Mouse (Mus musculus) kidney, postnatal 0 days (tissue): ENCODE data around the gene Olfr203. TPM values are rescaled to one million over a fixed set of nuclear protein-coding genes. Genes with fewer than 3 reads are reported as not detected.
"Not testable (repeated sequence)": the region's sequence is repeated elsewhere in the genome, so short reads cannot be mapped to it uniquely, and the experiment has no call there.

Source experiments
- ATAC-seq: fragments of 200-750 bp; cut with Nextera tagmentation; replicated peaks from 2 replicates; pipeline ENCODE4 v1.8.0; 2017; ENCODE audit warnings: low read depth, moderate number of reproducible peaks, moderate TSS enrichment, moderate library complexity; ENCODE audit not compliant: low FRiP score
- DNase-seq: peaks from one replicate; pipeline ENCODE4 v3.0.0-alpha.2; 2016; ENCODE audit warnings: low spot score
- H3K27ac ChIP-seq: fragments of 300-500 bp; sonication (generic); 2 replicates; pipeline ENCODE4 v1.5.1; 2014; ENCODE audit warnings: mild to moderate bottlenecking
- H3K27me3 ChIP-seq: fragments of 300-500 bp; sonication (generic); 2 replicates; pipeline ENCODE4 v1.6.1; 2014; ENCODE audit warnings: low read length, mixed read lengths; ENCODE audit not compliant: insufficient read depth
- H3K36me3 ChIP-seq: fragments of 300-500 bp; sonication (generic); 2 replicates; pipeline ENCODE4 v1.6.1; 2014; ENCODE audit warnings: low read length, mixed read lengths; ENCODE audit not compliant: insufficient read depth
- H3K4me1 ChIP-seq: fragments of 300-500 bp; sonication (generic); replicated peaks from 2 replicates; pipeline ENCODE4 v1.6.1; 2014; ENCODE audit warnings: antibody characterized with exemption, low read length, mixed read lengths; ENCODE audit not compliant: insufficient read depth
- H3K4me2 ChIP-seq: fragments of 300-500 bp; sonication (generic); 2 replicates; pipeline ENCODE4 v1.6.1; 2014; ENCODE audit warnings: mild to moderate bottlenecking, low read length, moderate library complexity, mixed read lengths
- H3K4me3 ChIP-seq: fragments of 300-500 bp; sonication (generic); replicated peaks from 2 replicates; pipeline ENCODE4 v1.5.1; 2014; ENCODE audit warnings: low read depth, low read length
- H3K9ac ChIP-seq: fragments of 300-500 bp; sonication (generic); 2 replicates; pipeline ENCODE4 v1.6.1; 2014; ENCODE audit warnings: low read depth, low read length
- H3K9me3 ChIP-seq: fragments of 300-500 bp; sonication (generic); replicated peaks from 2 replicates; pipeline ENCODE4 v1.6.1; 2016; ENCODE audit warnings: low read length, inconsistent platforms, mixed read lengths
- CTCF ChIP-seq: IDR thresholded peaks from 2 replicates; pipeline ENCODE4 v1.5.1; 2016; ENCODE audit warnings: antibody characterized with exemption, low read depth, mild to moderate bottlenecking, moderate library complexity
- WGBS: fragments of 180-500 bp; shearing (Covaris S2); extraction: QIAGEN DNeasy Blood & Tissue Kit; methylation state at CpG from one replicate; pipeline ENCODE4 v1.1.7; 2014; 5-methylcytosine and 5-hydroxymethylcytosine counted together
- polyA plus RNA-seq: library from polyadenylated mRNA; unstranded; fragments of >200 nt; fragmentation: Nextera tagmentation; extraction: Ambion mirVana; gene quantifications from 2 replicates; pipeline ENCODE4 v1.2.1, GENCODE M21; 2015

Gene Olfr203
- polyA plus RNA-seq, 1 experiment from 2014 or later, result not detected

GRCm38 (mm10) chr16:59318148-59318547 lies 19.5 kb downstream of the Olfr203 start, which contains the start of gene Olfr204:
TSS of gene Olfr204 (minus strand) at chr16:59318248.
- TF ChIP-seq CTCF, result no peak
- ATAC-seq (no peak), DNase-seq (no peak)
- H3K36me3 ChIP-seq, result no peaks in the 10 kb centered on the region
- H3K27me3 ChIP-seq, result no peaks in the 10 kb centered on the region
- H3K4me2 ChIP-seq, result no peak within 1 kb of the TSS
- no peaks in the 10 kb centered on the region for H3K4me1 ChIP-seq
- H3K4me3 ChIP-seq, result no peak within 1 kb of the TSS
- H3K9me3 ChIP-seq, result no peaks in the 10 kb centered on the region
- H3K9ac ChIP-seq, result no peak within 1 kb of the TSS
- no peak within 1 kb of the TSS for H3K27ac ChIP-seq

GRCm38 (mm10) chr16:59323262-59323661 lies 24.6 kb downstream of the Olfr203 start:
- WGBS, result 69% methylated on average over 1 of the region's 1 CpGs
- ATAC-seq, result not testable (repeated sequence)

DNA sequence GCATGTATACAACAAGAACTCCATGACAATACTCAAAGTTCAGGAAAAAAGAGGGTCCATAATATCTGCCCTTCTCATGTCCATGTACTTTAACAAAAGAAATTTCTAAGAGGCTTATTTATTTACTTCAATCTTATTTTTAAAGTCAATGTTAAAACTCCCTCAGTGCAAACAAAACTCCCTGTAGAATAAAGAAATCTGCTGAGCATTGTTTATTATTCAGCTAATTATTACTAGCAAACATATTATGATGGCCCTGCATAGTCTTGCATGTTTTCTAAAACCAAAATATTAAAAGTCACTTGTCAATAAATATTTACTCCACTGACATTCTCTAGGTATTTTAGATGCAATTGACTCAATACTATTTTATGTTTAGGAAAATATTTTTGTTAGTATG lies 32.4 kb downstream of the Olfr203 start, which contains the start of gene Olfr205:
Gene Olfr205 (minus strand): TSS at position 101 of the 400 bp plus-strand sequence.
- DNase-seq (no peak), ATAC-seq (no peak)
- Histone ChIP-seq H3K4me2 (no peak within 1 kb of the TSS), H3K27me3 (no peaks in the 10 kb centered on the region), H3K4me3 (no peak within 1 kb of the TSS), H3K9ac (no peak within 1 kb of the TSS), H3K36me3 (no peaks in the 10 kb centered on the region), H3K9me3 (no peaks in the 10 kb centered on the region), H3K27ac (no peak within 1 kb of the TSS), H3K4me1 (no peaks in the 10 kb centered on the region)
- TF ChIP-seq CTCF, result no peak

More at GRCm38 (mm10) chr16:59323262-59323661, 24.6 kb downstream of the Olfr203 start:
- not testable (repeated sequence) for H3K4me1 ChIP-seq, H3K4me2 ChIP-seq, H3K36me3 ChIP-seq, DNase-seq, H3K4me3 ChIP-seq, H3K27me3 ChIP-seq, H3K27ac ChIP-seq, H3K9me3 ChIP-seq, H3K9ac ChIP-seq

DNA sequence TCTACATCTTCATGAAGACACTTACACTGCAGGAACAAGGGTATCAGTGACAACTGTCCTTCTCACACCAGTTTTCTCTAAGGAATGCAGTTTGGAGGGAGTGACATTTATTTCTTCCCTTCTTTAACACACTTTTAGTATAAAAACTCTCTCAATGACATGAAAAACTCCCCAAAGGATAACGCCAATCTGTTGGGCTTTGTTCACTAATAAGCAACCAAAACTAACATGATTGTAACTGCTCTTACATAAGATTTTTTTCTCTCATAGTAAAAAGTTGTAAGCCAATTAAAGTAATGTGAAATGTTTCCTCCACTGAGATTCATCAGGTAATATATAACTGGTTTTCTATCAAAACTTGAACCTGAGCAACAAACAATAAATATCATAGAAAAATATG lies 50.5 kb downstream of the Olfr203 start, which contains the start of gene Olfr206:
Gene Olfr206 (minus strand): TSS at position 101 of the 400 bp plus-strand sequence.
- Histone ChIP-seq H3K4me2 (no peak within 1 kb of the TSS), H3K36me3 (no peaks in the 10 kb centered on the region), H3K4me1 (no peaks in the 10 kb centered on the region), H3K27ac (no peak within 1 kb of the TSS), H3K4me3 (no peak within 1 kb of the TSS), H3K27me3 (no peaks in the 10 kb centered on the region), H3K9me3 (no peaks in the 10 kb centered on the region), H3K9ac (no peak within 1 kb of the TSS)
- no peak for DNase-seq
- no peak for TF ChIP-seq CTCF
- 75% methylated on average over 1 of the region's 1 CpGs for WGBS
- ATAC-seq, result no peak

Other genes with a start within 250 kb of the Olfr203 start
- gene Olfr190, start 220.9 kb upstream of the Olfr203 start, polyA plus RNA-seq, result not detected in 2 replicates
- gene Olfr191, start 209.1 kb upstream of the Olfr203 start, polyA plus RNA-seq, result not detected in 2 replicates
- gene Olfr193, start 187.0 kb upstream of the Olfr203 start, polyA plus RNA-seq, result not detected in 2 replicates
- not detected in 2 replicates for gene Olfr194, start 177.8 kb upstream of the Olfr203 start, polyA plus RNA-seq
- gene Olfr195, start 151.8 kb upstream of the Olfr203 start, polyA plus RNA-seq, result 0.24 and 0.34 TPM in 2 replicates
- not detected in 2 replicates for gene Olfr196, start 128.4 kb upstream of the Olfr203 start, polyA plus RNA-seq
- not detected in 2 replicates for gene Olfr198, start 95.3 kb upstream of the Olfr203 start, polyA plus RNA-seq
- not detected in 2 replicates for gene Olfr199, start 79.1 kb upstream of the Olfr203 start, polyA plus RNA-seq
- not detected in 2 replicates for gene Olfr201, start 26.2 kb upstream of the Olfr203 start, polyA plus RNA-seq
- gene Olfr202, start 12.1 kb upstream of the Olfr203 start, polyA plus RNA-seq, result not detected in 2 replicates
- gene Olfr204, start 19.4 kb downstream of the Olfr203 start, polyA plus RNA-seq, result not detected in 2 replicates
- not detected in 2 replicates for gene Olfr205, start 32.3 kb downstream of the Olfr203 start, polyA plus RNA-seq
- gene Olfr206, start 50.4 kb downstream of the Olfr203 start, polyA plus RNA-seq, result not detected in 2 replicates
- gene Olfr209, start 65.1 kb downstream of the Olfr203 start, polyA plus RNA-seq, result not detected in 2 replicates
- gene Gabrr3, start 108.5 kb downstream of the Olfr203 start, polyA plus RNA-seq, result not detected in 2 replicates
- gene Riox2, start 172.9 kb downstream of the Olfr203 start, polyA plus RNA-seq, result 26.6 TPM in 2 replicates